Mouse (Mus musculus) embryonic facial prominence, embryonic 11.5 days (tissue): ENCODE measurements around the gene Cd72. TPM values are rescaled to one million over a fixed set of nuclear protein-coding genes. Genes with fewer than 3 reads are reported as not detected.

Experiments used
- ATAC-seq: fragments of 200-750 bp; cut with Nextera tagmentation; replicated peaks from 2 replicates; pipeline ENCODE4 v1.8.0; 2017; ENCODE audit warnings: low read depth; ENCODE audit not compliant: insufficient number of reproducible peaks, low FRiP score, low TSS enrichment
- DNase-seq: peaks from one replicate; pipeline ENCODE4 v3.0.0-alpha.2; 2015; ENCODE audit warnings: low spot score
- H3K27ac ChIP-seq: fragments of 300-500 bp; sonication (generic); replicated peaks from 2 replicates; pipeline ENCODE4 v1.5.1; 2014; ENCODE audit warnings: mild to moderate bottlenecking, low read depth, low read length, control low read depth
- H3K27me3 ChIP-seq: fragments of 300-500 bp; sonication (generic); 2 replicates; pipeline ENCODE4 v1.6.1; 2014; ENCODE audit warnings: mild to moderate bottlenecking, low read length, moderate library complexity, mixed read lengths; ENCODE audit not compliant: control insufficient read depth, insufficient read depth
- H3K36me3 ChIP-seq: fragments of 300-500 bp; sonication (generic); replicated peaks from 2 replicates; pipeline ENCODE4 v1.6.1; 2014; ENCODE audit warnings: low read depth, mild to moderate bottlenecking, low read length, moderate library complexity, mixed read lengths; ENCODE audit not compliant: control insufficient read depth, insufficient read depth
- H3K4me1 ChIP-seq: fragments of 300-500 bp; sonication (generic); 2 replicates; pipeline ENCODE4 v1.6.1; 2014; ENCODE audit warnings: low read length, mixed read lengths; ENCODE audit not compliant: control insufficient read depth, insufficient read depth
- H3K4me2 ChIP-seq: fragments of 300-500 bp; sonication (generic); 2 replicates; pipeline ENCODE4 v1.6.1; 2014; ENCODE audit warnings: low read depth, mild to moderate bottlenecking, control low read depth, low read length, moderate library complexity
- H3K4me3 ChIP-seq: fragments of 300-500 bp; sonication (generic); 2 replicates; pipeline ENCODE4 v1.5.1; 2014; ENCODE audit warnings: low read depth, low read length, control low read depth
- H3K9ac ChIP-seq: fragments of 300-500 bp; sonication (generic); replicated peaks from 2 replicates; pipeline ENCODE4 v1.6.1; 2014; ENCODE audit warnings: mild to moderate bottlenecking, control low read depth, low read length
- H3K9me3 ChIP-seq: fragments of 300-500 bp; sonication (generic); replicated peaks from 2 replicates; pipeline ENCODE4 v1.6.1; 2016; ENCODE audit warnings: mild to moderate bottlenecking, low read length, inconsistent platforms, mixed read lengths; ENCODE audit not compliant: control insufficient read depth
- WGBS: fragments of 180-500 bp; shearing (Covaris S2); extraction: QIAGEN DNeasy Blood & Tissue Kit; methylation state at CpG from one replicate; pipeline ENCODE4 v1.1.7; 2014; 5-methylcytosine and 5-hydroxymethylcytosine counted together
- polyA plus RNA-seq: library from polyadenylated mRNA; unstranded; fragments of >200 nt; fragmentation: Nextera tagmentation; extraction: Ambion mirVana; gene quantifications from 2 replicates; pipeline ENCODE4 v1.2.1, GENCODE M21; 2014

Cd72 gene
- polyA plus RNA-seq, 1 experiment from 2014 or later = 2.4 TPM

GRCm38 (mm10) chr4:43432832-43433231 is 21.6 kb downstream of the Cd72 start:
- DNase-seq (no peak), ATAC-seq (no peak)
- WGBS = 88% methylated on average over 1 of the region's 1 CpGs
- H3K9ac ChIP-seq = no peak overlapping the region
- no peak overlapping the region for H3K27ac ChIP-seq
- no peaks in the 10 kb centered on the region for H3K36me3 ChIP-seq
- H3K9me3 ChIP-seq = no peaks in the 10 kb centered on the region
- H3K27me3 ChIP-seq = peaks cover 5% of the 10 kb centered on the region; the same call in 1 of the 2 replicates
- no peak overlapping the region for H3K4me2 ChIP-seq
- no peak overlapping the region for H3K4me3 ChIP-seq
- no peaks in the 10 kb centered on the region; the same call in 1 of the 2 replicates for H3K4me1 ChIP-seq

- H3K4me1 ChIP-seq = no peaks in the 10 kb centered on the region; the same call in 1 of the 2 replicates
- no peaks in the 10 kb centered on the region for H3K9me3 ChIP-seq
- H3K4me2 ChIP-seq = no peak overlapping the region
- peaks cover 15% of the 10 kb centered on the region for H3K27me3 ChIP-seq
- no peaks in the 10 kb centered on the region for H3K36me3 ChIP-seq
- H3K9ac ChIP-seq = peak overlapping the region; percentile 22
- WGBS = 8% methylated on average over 4 of the region's 4 CpGs
- H3K4me3 ChIP-seq = no peak overlapping the region
- peak; percentile 93 for DNase-seq
- ATAC-seq = peak; percentile 17; the same call in 1 of the 2 replicates
- H3K27ac ChIP-seq = no peak overlapping the region
Measured at GRCm38 (mm10) chr4:43431690-43432089, 22.7 kb downstream of the Cd72 start.

- ATAC-seq (no peak), DNase-seq (no peak)
- Histone ChIP-seq H3K36me3 (no peaks in the 10 kb centered on the region), H3K9ac (no peak within 1 kb of the TSS; the same call in 1 of the 2 replicates), H3K27ac (no peak within 1 kb of the TSS), H3K9me3 (no peaks in the 10 kb centered on the region), H3K4me3 (no peak within 1 kb of the TSS), H3K27me3 (peaks cover 36% of the 10 kb centered on the region), H3K4me1 (no peaks in the 10 kb centered on the region; the same call in none of the 2 replicates), H3K4me2 (no peak within 1 kb of the TSS)
- 10% methylated on average over 10 of the region's 10 CpGs for WGBS
Measured at GRCm38 (mm10) chr4:43428946-43429345, 25.5 kb downstream of the Cd72 start, which contains the start of gene Fam166b. Fam166b (minus strand) TSS chr4:43429134.

- no peak for ATAC-seq
- H3K27me3 ChIP-seq = peaks cover 36% of the 10 kb centered on the region
- no peaks in the 10 kb centered on the region for H3K9me3 ChIP-seq
- H3K4me2 ChIP-seq = no peak overlapping the region
- no peak for DNase-seq
- 28% methylated on average over 16 of the region's 16 CpGs for WGBS
- H3K4me1 ChIP-seq = no peaks in the 10 kb centered on the region; the same call in none of the 2 replicates
- H3K4me3 ChIP-seq = no peak overlapping the region
- H3K27ac ChIP-seq = no peak overlapping the region
- no peaks in the 10 kb centered on the region for H3K36me3 ChIP-seq
- H3K9ac ChIP-seq = no peak overlapping the region
Measured at GRCm38 (mm10) chr4:43428180-43428861, 26.1 kb downstream of the Cd72 start.

- Histone ChIP-seq H3K4me3 (no peak overlapping the region), H3K9ac (no peak overlapping the region), H3K4me2 (no peak overlapping the region), H3K27ac (no peak overlapping the region), H3K27me3 (peaks cover 36% of the 10 kb centered on the region), H3K36me3 (no peaks in the 10 kb centered on the region), H3K4me1 (no peaks in the 10 kb centered on the region; the same call in none of the 2 replicates), H3K9me3 (no peaks in the 10 kb centered on the region)
- 16% methylated on average over 22 of the region's 23 CpGs for WGBS
- ATAC-seq = no peak
- DNase-seq = no peak
Measured at GRCm38 (mm10) chr4:43427501-43428179, 26.8 kb downstream of the Cd72 start.

GRCm38 (mm10) chr4:43426487-43426886 is 27.9 kb downstream of the Cd72 start:
- no peak overlapping the region for H3K9ac ChIP-seq
- DNase-seq (no peak), ATAC-seq (no peak)
- H3K9me3 ChIP-seq = no peaks in the 10 kb centered on the region
- no peaks in the 10 kb centered on the region; the same call in none of the 2 replicates for H3K4me1 ChIP-seq
- no peak overlapping the region for H3K27ac ChIP-seq
- 36% methylated on average over 10 of the region's 10 CpGs for WGBS
- H3K36me3 ChIP-seq = 0 out of 2 replicates have a peak, but pooled peaks cover 3% of the 10 kb centered on the region
- H3K4me3 ChIP-seq = no peak overlapping the region
- H3K27me3 ChIP-seq = peaks cover 36% of the 10 kb centered on the region
- no peak overlapping the region for H3K4me2 ChIP-seq

- no peaks in the 10 kb centered on the region for H3K9me3 ChIP-seq
- no peak overlapping the region for H3K27ac ChIP-seq
- H3K4me1 ChIP-seq = no peaks in the 10 kb centered on the region; the same call in none of the 2 replicates
- H3K4me2 ChIP-seq = 0 out of 2 replicates have a peak overlapping the region, but pooled peaks have one; percentile 19
- H3K36me3 ChIP-seq = 0 out of 2 replicates have a peak, but pooled peaks cover 3% of the 10 kb centered on the region
- H3K4me3 ChIP-seq = 0 out of 2 replicates have a peak overlapping the region, but pooled peaks have one; percentile 3
- ATAC-seq = 0 out of 2 replicates have a peak, but pooled peaks have one; percentile 24
- WGBS = 15% methylated on average over 31 of the region's 31 CpGs
- H3K9ac ChIP-seq = peak overlapping the region; percentile 4; the same call in 1 of the 2 replicates
- H3K27me3 ChIP-seq = peaks cover 36% of the 10 kb centered on the region
- no peak for DNase-seq
Measured at GRCm38 (mm10) chr4:43425648-43426380, 28.6 kb downstream of the Cd72 start.
